Mouse (Mus musculus) activated CD4-positive, CD25-positive, alpha-beta regulatory T cell, adult 4 months (primary cell): ENCODE results near the gene Sln. TPM values are rescaled to one million over a fixed set of nuclear protein-coding genes. Genes with fewer than 3 reads are reported as not detected.

Experiments
- polyA plus RNA-seq, 2 experiments: library from polyadenylated mRNA; unstranded; fragments of 100-300 nt; shearing (Covaris generic); gene quantifications; one replicate each; pipeline ENCODE4 v1.2.1; 2017

Sln gene
- polyA plus RNA-seq, 2 experiments from 2014 or later = not detected

Other genes with a start within 250 kb of the Sln start
- 10 to 100 TPM; 49.3 to 91.2 TPM for gene Acat1, start 239.8 kb upstream of the Sln start, polyA plus RNA-seq
- 10 to 100 TPM; 36.2 to 36.4 TPM for gene Cul5, start 180.2 kb upstream of the Sln start, polyA plus RNA-seq
- not detected for gene Rab39, start 143.9 kb upstream of the Sln start, polyA plus RNA-seq
- gene Slc35f2, start 78.6 kb upstream of the Sln start, polyA plus RNA-seq = 10 to 100 TPM in 1 of 2 experiments, 1 to 10 TPM in 1; 6.7 to 10.9 TPM
- not detected for gene Elmod1, start 125.1 kb downstream of the Sln start, polyA plus RNA-seq
- not detected for gene Tnfaip8l3, start 218.2 kb downstream of the Sln start, polyA plus RNA-seq